Mouse (Mus musculus) testis, adult 10 weeks (tissue): Measurements from ENCODE around the gene Defa22. TPM values are rescaled to one million over a fixed set of nuclear protein-coding genes. Genes with fewer than 3 reads are reported as not detected.

Experiments
- polyA plus RNA-seq: library from polyadenylated mRNA; stranded (reverse); fragments of 350-450 nt; fragmentation: Illumina TruSeq; extraction: RNeasy Lipid Tissue Mini Kit (QIAGEN cat#74804); gene quantifications from one replicate; pipeline ENCODE4 v1.2.3, GENCODE M21; 2014; ENCODE audit warnings: low read depth, low replicate concordance

Gene Defa22
- not detected for polyA plus RNA-seq

GRCm38 (mm10) chr8:21161977-21162376 is at the start of gene Defa22:
TSS of gene Defa22 (plus strand) at chr8:21162277.

GRCm38 (mm10) chr8:21134342-21134741 is 27.7 kb upstream of the Defa22 start, which contains the start of gene Defa30:
TSS of gene Defa30 (plus strand) at chr8:21134642.

GRCm38 (mm10) chr8:21191314-21191713 is 29.2 kb downstream of the Defa22 start, which contains the start of gene Defa31:
TSS of gene Defa31 (plus strand) at chr8:21191614.

GRCm38 (mm10) chr8:21201261-21201660 is 39.2 kb downstream of the Defa22 start, which contains the start of gene Gm15293:
TSS of gene Gm15293 (plus strand) at chr8:21201561.

Other genes starting within 250 kb of the Defa22 start
- not detected for gene Gm6040, start 240.2 kb upstream of the Defa22 start, polyA plus RNA-seq
- not detected for gene AY761185, start 217.6 kb upstream of the Defa22 start, polyA plus RNA-seq
- not detected for gene Defa21, start 136.7 kb upstream of the Defa22 start, polyA plus RNA-seq
- not detected for gene Defa23, start 107.2 kb upstream of the Defa22 start, polyA plus RNA-seq
- not detected for gene Defa35, start 97.2 kb upstream of the Defa22 start, polyA plus RNA-seq
- gene Defa25, start 77.8 kb upstream of the Defa22 start, polyA plus RNA-seq = not detected
- not detected for gene Gm14851, start 66.2 kb upstream of the Defa22 start, polyA plus RNA-seq
- gene Defa30, start 27.6 kb upstream of the Defa22 start, polyA plus RNA-seq = not detected
- gene Defa31, start 29.3 kb downstream of the Defa22 start, polyA plus RNA-seq = not detected
- gene Gm15293, start 39.3 kb downstream of the Defa22 start, polyA plus RNA-seq = not detected
- gene Gm15292, start 87.5 kb downstream of the Defa22 start, polyA plus RNA-seq = not detected
- gene Defa27, start 153.3 kb downstream of the Defa22 start, polyA plus RNA-seq = not detected
- gene Defa29, start 164.7 kb downstream of the Defa22 start, polyA plus RNA-seq = not detected
- not detected for gene Defa2, start 216.2 kb downstream of the Defa22 start, polyA plus RNA-seq
- gene Defa33, start 229.5 kb downstream of the Defa22 start, polyA plus RNA-seq = not detected